Mouse (Mus musculus) heart, postnatal 25 days (tissue): ENCODE data around the gene A3galt2. TPM values are rescaled to one million over a fixed set of nuclear protein-coding genes. Genes with fewer than 3 reads are reported as not detected.

Experiments
- DNase-seq: peaks from one replicate; pipeline ENCODE4 v3.0.0; 2022; ENCODE audit warnings: low spot score
- intact Hi-C: fragments of 180-260 bp; cut with DNase I; formaldehyde crosslinking; loops from one replicate; pipeline ENCODE4 v1.15.1; 2025
- total RNA-seq, 2 experiments: library from RNA; stranded (reverse); gene quantifications; 2 replicates each; pipeline ENCODE4 v1.2.3; 2021

The A3galt2 gene
- total RNA-seq = under 1 TPM in 1 of 2 experiments, not detected in 1; 0.14 TPM

DNA sequence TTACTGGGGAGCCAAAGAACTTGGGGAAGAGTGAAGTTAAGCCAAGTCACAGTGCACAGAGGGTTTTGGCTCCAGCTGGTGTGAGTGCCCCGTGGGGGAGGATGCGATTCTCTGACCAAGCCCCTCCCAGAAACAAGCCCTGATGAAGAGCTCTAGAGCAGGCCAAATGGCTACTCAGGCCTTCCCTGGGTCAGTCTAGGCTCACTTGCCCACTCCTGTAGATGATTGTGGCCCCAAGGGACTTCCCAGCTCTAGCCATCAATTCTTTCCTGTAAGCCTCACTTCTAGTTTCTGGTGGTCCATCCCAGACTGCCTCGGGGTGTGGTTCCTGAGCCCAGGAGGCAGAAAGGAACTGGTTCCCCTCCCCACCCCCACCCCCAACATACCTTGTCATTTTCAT, at the start of gene A3galt2:
Gene A3galt2 (plus strand): TSS at position 301 of the 400 bp plus-strand sequence.
- intact Hi-C loops = loop anchor here (5.0 kb wide), 1 partner anchor 43 kb away; no protein-coding TSS in a partner anchor
- DNase-seq = no peak

DNA sequence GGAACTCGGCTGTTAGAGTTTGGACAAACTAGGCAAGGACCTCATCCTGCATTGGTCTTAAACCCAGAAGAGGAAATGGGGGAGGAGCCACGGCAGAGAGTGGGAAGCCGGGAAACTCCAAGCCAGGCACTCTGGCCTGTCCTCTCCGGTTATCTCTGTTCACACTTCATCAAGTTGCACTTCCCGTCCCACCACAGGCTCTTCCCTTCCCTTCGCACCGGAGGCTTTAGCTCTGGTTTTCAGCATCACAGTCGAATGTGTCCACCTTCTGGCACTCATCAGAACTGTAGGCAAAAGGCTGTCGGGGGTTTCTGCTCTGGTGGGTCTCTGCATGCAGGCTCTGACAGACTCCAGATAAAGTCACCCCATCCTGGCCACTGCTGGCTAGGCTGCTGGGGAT, 48.5 kb upstream of the A3galt2 start:
- DNase-seq = no peak
- intact Hi-C loops = loop anchor here (5.0 kb wide), 1 partner anchor 94 kb away; the partner anchor contains the start of gene Zscan20

DNA sequence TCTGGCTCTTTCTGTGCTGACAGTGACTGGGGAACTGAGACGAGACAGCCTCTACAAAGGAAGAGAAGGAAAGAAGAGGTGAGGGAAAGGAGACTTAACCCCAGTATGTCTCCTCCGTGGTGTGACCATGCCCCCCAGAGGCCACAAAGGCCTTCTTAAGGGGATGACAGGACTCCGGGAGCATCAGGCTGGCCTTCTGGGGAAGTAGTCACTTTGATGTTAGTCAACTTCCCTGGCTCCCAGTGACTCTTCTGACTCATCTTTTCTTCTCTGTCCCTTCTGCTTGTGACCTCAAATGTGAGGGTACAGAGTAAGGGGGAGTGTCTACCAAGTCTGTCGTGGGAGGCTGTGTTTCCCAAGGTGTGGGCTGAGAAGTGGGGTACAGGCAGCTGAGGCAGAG, 47.8 kb upstream of the A3galt2 start:
- DNase-seq = no peak
- intact Hi-C loops = loop anchor here (5.0 kb wide), 1 partner anchor 95 kb away; the partner anchor contains the start of gene Zscan20

DNA sequence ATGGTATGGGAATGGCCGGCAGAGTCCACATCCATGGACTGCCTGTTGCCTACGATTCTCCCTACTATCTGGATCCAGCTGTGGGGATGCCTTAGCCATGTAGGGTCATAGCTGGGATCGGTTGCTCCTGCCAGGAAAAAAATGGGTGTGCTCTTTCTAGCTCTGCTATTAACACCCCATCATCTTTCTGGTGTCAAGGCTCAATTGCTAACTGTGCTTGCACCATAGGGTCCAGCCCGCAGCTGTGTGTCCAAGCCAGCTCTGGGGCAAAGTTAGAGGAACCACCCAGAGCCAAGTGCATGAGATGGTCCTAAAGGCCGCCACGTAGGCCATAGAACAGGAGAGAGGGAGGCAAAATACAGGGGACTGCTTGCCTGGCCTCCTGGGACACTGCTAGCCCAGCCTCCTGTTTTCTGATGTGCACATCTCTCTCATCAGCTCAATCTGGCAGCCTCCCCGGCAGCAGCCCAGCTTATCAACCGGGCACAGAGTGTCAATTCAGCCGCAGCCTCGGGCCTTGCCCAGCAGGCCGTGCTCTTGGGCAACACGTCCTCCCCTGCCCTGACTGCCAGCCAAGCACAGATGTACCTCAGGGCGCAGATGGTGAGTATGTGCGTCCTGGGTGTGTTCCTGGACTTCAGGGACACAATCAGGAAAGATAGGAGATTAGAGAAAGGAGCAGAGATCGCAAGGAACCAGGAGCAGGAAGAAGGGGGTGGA, 45.9 kb upstream of the A3galt2 start:
- DNase-seq = no peak
- intact Hi-C loops = loop anchor here (5.0 kb wide), 1 partner anchor 97 kb away; the partner anchor contains the start of gene Zscan20

DNA sequence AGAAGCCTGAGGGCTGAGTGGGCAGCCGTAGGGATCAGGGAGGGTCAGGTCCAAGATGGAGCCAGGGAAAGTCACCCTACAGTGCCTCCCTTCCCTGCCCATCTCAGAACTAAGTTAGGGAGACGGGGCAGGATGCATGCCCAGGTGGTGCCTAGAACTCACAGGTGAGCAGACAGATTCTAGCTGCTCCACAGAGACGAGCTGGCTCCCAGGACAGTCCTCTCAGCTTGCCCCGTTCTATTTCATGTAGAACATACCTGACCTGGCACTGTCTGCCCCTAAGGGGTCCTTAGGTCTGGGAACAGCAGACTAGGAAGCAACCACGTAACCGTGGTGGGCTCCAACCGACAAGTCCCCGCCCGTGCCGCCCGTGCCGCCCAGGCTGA, 45.4 kb upstream of the A3galt2 start:
- intact Hi-C loops = loop anchor here (5.0 kb wide), 2 partner anchors 48 to 97 kb away; partner anchors contain the start of genes A3galt2 and Zscan20
- DNase-seq = no peak

DNA sequence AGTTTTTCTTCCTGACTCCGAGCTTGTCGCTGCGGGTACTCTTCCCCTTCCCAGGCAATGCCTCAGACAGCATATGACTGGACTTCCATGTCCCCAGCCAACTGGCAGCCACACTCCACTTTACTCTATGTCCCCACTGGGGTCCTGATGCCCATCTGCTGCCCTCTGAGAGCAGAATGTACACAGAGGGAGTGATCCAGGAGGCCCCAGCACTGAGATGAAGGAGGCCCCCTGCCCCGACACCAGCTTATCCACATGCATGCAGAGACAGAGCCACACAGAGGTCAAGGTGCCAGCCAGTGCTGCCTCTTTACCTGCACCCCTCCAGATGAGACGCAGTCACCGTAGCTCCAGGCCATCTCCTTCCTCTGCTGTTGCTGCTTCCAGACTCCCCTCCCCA, 44.9 kb upstream of the A3galt2 start:
- intact Hi-C loops = loop anchor here (5.0 kb wide), 1 partner anchor 47 kb away; the partner anchor contains the start of gene A3galt2
- DNase-seq = no peak

DNA sequence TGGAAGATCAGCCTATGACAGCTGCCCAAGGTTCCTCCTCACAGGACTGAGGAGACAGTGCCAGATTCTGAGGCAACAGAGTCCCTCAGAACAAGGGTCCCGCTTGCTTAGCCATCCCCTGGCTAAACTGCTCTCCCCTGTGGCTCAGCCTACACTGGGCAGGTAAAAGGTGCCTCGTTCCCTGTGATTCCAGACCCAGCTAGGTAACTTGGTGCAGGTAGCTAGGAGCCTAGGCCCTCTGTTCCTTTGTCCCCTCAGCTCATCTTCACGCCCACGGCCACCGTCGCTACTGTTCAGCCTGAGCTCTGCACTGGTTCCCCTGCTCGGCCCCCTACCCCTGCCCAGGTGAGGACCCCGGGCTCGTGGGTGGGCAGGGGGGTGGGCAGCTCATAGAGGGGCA, 44.4 kb upstream of the A3galt2 start:
- intact Hi-C loops = loop anchor here (1.0 to 5.0 kb wide), 3 partner anchors 47 to 147 kb away; partner anchors contain the start of gene A3galt2
- no peak for DNase-seq

DNA sequence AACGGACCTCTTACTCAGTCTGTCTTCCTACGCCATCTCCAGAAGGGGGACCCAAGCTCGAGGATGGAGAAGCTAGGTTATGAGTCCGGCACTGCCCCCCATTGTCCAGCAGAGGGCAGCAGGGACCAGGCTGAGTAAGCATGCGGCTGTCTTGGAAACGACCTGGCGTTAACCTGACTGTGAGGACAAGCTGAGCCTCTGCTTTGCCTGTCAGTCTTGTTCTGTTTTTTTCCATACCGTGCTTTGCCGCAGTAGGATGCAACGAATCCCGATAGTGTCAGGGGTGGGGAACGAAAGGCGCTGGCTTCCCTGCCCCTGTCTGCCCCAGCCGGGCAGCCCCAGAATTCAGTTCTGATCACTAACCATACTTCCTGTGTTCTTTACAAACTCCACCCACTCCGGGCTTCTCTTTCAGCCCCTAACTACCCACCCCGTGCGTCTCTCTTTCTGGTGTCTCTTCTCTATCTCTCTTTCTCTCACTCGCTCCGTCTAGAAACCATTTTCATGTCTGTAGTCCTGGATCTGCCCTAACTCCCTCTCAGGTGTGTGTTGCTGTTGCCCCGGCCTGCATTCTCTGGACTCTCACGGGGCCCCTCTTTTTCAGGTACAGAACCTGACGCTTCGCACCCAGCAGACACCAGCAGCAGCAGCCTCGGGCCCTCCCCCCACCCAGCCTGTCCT, 43.6 kb upstream of the A3galt2 start:
- intact Hi-C loops = loop anchor here (1.0 to 5.0 kb wide), 3 partner anchors 46 to 146 kb away; partner anchors contain the start of gene A3galt2
- peak; percentile 79 for DNase-seq

DNA sequence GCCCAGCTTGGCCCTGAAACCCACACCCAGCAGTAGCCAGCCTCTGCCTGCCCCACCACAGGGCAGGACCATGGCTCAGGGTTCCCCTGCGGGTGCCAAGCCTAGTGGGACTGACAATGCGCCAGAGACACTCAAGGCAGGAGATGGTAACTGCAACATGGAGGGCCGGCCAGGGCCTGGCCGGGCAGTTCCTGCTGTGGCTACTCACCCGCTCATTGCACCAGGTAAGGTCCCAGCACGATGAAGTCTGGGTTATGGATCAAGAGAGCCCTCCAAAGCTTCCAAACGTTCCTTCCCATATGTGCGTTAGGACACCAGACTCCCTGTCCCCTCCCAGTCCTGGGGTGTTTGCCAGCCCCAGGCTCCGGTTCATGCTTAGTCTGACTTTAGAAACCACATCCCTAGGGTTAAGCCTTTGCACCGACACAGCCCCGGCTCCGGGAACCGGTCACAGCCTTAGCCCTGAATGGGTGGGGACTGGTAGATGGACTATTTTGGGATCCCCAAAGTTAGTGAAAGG, 43.0 kb upstream of the A3galt2 start:
- intact Hi-C loops = loop anchor here (5.0 kb wide), 1 partner anchor 45 kb away; the partner anchor contains the start of gene A3galt2
- no peak for DNase-seq

DNA sequence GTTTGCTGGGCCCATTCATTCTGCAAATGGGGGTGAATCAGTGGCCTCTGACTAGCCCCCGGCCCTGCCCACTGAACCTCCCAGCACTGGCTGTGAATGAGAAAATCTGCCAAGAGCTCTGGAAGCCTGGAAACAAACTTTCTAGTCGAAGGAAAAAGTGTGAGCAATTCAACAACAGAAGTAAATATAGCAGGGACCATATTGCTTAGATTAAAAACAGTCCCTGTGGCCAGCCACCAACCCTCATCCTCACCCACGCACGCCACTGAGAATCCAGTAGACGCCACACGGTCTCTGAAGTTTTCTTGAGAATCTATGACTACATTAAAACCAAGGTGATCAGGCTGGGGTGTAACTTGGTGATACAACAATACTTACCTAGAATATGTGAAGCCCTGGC, 42.2 kb upstream of the A3galt2 start:
- DNase-seq = no peak
- intact Hi-C loops = loop anchor here (5.0 kb wide), 1 partner anchor 44 kb away; the partner anchor contains the start of gene A3galt2

DNA sequence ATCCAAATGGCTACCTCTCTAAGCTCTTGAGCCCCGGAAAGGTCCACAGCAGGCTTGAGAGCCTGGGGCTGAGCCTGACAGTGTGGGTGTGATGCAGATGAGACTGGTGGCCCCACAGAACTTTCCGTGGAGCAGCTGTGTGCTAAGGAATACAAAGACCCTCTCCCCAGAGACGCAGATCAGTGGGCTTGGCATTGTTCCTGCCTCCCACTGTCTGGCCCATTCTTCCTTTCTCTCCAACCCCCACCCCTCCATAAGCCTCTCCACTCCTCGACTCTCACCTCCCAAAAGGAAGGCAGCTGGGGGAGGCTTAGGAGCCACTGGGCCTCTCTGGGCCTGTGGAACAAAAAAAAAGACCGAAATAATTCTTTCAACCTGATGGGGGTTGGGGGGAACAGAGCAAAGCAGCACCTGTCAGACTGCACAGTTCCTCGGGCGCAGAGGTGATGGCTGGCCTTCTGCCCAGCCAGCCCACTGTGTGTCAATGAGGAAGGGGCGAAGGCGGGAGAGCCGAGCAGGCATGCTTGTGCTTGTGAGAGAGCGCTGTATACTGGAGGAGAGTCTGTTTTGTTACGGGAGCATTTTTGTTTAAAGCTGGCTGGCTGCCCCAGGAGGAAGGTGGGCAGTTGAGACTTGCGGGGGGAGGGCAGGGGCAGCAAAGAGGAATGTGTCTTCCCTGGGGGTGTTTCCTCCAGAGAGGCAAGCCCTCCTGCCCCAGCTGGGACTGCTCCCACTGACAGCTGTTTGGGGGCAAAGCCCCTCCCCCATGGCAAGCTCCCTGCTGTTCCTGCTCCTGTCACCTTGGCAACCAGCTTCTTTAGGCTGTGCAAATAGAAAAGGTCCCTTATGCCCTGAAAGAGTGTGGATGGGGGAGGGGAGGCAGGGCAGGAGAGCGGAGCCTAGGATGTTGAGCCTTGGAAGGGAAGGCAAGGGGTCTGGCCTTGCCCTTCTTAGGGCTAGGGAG, 39.6 kb upstream of the A3galt2 start:
- DNase-seq = no peak
- intact Hi-C loops = no loop called here

DNA sequence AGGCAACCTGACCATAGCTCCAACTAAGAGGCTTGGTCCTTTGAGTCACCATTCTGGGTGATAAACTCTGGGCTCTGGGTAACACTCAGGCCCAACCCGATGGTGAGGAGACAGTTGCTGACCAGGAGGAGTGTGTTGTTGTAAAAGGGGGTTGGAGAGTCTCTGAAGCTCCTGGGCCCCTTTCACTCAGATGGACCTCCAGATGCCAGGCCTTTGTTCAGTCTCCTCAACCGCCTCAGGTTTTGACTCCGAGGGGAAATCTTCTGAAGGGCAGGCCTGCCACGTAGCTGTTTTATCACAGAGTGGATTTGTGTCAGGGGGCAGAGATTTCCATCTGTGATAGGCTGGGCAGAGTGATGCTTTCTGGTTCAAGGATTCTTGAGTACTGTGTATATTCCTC, 38.9 kb upstream of the A3galt2 start:
- intact Hi-C loops = no loop called here
- no peak for DNase-seq

DNA sequence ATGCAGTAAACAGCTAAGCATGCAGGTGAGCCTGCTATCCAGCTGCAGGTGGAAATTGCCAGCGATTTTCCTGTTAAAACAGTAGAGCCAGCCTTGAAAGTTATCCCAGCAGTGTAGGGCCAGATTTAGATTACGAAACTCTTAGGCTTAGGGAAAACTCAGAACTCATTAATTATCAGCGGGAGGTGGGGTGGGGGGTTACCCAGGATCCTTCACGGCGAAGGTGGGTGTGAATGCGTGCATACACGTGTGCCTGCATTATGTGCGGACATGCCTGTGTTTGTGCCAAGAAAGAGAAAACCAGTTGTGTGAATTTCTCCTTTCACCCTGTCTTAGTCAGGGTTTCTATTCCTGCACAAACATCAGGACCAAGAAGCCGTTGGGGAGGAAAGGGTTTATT, 38.4 kb upstream of the A3galt2 start:
- intact Hi-C loops = no loop called here
- DNase-seq = no peak

DNA sequence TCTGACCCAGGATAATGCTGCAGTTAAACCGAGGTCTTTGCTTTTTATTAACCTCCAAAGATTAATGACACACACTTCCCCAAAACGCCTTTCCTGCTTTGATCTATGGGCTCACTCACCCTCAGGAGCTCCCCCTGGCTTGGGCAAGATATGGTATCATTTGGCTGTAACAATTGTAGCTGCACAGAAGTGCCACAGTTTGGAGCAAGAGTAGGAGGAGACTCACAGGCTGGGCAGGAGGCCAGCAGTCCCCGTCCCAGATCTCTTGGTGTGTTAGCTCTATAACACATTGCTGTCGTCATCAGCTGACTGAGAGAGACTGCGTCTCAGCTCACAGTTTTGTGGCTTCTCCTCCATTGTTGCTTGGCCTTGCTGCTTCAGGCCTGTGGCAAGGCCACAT, 35.1 kb upstream of the A3galt2 start:
- intact Hi-C loops = no loop called here
- DNase-seq = no peak

DNA sequence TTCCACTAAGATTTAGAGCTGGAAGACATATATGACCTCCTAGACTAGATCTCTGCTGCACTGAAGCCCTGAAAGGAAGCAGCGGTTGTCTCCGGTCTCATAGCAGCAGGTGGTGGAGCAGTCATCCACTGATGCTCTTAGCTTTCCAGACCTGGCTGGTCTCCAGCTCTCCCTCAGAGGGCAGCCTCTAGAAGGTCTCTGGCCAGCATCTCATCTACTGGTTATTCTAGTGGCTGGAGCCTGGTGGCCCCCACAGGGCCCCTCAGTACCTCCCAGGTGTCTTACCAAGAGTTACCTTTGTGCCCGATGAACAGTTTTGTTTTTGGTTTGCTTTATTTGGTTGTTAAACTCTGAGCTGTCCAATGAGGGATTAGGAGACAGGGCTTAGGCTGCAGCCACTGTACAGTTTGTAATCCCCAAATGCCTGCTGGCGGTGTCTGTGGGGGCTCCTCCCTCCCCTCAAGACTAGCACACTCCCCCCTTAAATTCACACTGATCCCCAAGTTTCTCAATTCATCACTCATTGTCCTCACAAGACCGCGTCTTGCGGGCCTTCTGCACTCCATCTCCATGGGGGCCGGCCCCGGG, 34.0 kb upstream of the A3galt2 start:
- no peak for DNase-seq
- intact Hi-C loops = no loop called here

DNA sequence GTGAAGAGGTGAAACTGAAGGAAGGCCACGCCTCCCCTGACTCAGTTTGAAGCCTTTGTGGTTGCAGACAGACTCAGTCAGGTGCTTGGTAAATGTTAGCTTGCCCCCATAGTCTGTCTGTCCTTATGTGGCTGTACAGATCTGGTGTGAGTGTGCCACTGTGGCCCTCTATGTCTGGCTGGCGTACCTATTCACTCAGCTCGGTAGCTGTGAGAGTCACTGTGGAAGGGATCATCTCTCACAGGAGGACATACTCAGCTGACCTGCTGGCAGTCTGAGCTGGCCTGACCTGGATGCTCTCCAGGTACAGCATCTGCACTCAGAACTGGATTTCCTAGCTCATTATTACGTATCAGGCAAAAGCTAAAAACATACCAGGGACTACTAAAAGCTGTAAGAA, 33.4 kb upstream of the A3galt2 start:
- intact Hi-C loops = no loop called here
- no peak for DNase-seq

DNA sequence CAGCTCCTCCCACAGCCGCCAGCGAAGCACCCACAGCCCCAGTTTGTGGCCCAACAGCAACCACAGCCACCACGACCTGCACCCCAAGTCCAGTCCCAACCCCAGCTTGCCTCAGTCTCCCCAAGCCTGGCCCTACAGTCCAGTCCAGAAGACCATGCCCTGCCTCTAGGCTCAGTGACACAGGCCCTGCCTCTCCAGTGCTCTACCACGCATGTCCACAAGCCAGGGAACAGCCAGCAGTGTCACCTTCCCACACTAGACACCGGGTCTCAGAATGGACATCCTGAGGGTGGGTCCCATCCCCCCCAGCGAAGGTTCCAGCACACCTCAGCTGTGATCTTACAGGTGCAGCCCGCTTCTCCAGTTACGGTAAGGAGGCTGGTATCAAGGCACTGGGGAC, 32.2 kb upstream of the A3galt2 start:
- no peak for DNase-seq

DNA sequence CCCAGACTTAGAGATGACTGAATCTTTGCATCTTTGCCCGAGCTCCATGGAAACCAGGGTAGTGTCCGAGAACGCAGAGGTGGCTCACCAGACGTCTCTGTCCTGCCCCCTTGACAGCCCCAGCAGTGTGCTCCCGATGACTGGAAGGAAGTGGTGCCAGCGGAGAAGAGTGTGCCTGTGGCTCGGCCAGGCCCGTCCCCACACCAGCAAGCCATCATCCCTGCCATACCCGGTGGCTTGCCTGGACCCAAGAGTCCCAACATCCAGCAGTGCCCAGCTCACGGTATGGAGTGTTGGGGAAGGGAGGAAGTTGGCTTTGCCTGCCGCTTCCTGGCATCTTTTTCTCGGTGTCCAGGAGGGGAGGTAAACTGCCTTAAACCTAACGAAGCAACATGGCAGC, 31.7 kb upstream of the A3galt2 start:
- no peak for DNase-seq
- intact Hi-C loops = no loop called here

More for the DNA sequence above, 32.2 kb upstream of the A3galt2 start:
- intact Hi-C loops = no loop called here

DNA sequence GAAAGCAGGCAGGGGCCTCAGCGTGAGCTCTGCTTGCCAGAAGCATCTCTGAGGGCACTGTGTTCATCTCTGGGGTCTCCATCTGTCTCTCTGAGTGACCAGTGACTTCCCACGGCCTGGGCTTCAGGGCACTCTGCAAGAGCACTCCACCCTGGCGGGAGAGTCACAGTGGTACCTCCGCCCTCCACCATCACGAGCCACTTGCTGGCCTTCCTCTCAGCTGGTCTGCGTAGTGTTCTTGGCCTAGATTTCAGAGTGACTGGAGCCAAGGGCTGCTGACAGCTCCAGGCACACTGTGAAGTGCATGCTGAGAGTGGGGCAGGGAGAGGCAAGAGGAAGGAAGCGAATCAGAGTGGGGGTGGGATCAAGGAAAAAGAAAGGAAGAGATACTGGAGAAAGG, 31.1 kb upstream of the A3galt2 start:
- peak; percentile 56 for DNase-seq
- intact Hi-C loops = no loop called here
